ENCODE assay signal across 8 mouse cellular contexts in the genomic region with DNA sequence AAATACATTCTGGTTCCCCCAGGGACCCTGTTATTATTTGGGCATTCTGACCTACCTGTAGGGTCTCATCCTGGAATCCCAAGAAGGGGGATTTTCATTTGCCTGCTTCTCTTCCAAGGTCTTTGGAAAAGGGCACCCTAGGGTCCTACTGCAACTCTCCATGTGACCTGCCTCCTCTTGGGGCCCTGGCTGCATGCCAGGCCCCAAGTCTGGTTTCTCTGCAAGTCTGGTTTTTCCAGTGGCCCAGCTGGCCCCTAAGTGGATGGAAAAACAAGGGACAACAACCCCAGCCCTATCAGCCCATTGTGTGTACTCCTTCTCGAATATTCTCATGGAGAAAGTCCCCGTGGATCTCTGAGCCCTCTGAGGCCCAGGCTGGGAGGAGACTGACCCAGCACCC. TPM values are rescaled to one million over a fixed set of nuclear protein-coding genes. Genes with fewer than 3 reads are reported as not detected.
DNase-seq lines count a peak whose midpoint lies in the region; ATAC-seq and TF ChIP-seq lines count a peak whose summit lies in the region.
"Had no signal": no experiment of that assay in that cellular context is flagged by ENCODE, and none has a peak within 500 bp of the region (broad histone marks: within the 10 kb centered on the region; RNA-seq: fewer than 3 reads in every experiment).

No protein-coding gene starts in this region.

- H3K27ac ChIP-seq in midbrain, embryonic 10.5 days (replicated peaks) = no peak overlapping the region; the same call in 1 of the 2 replicates
- no peak overlapping the region for H3K27ac ChIP-seq in midbrain, embryonic 16.5 days (ENCODE audit: low read length)
- no peak overlapping the region for H3K27ac ChIP-seq in forebrain, embryonic 15.5 days (replicated peaks)
- H3K27ac ChIP-seq in limb, embryonic 14.5 days (replicated peaks; ENCODE audit: low read depth, low read length) = no peak overlapping the region
- H3K27ac ChIP-seq in stomach, embryonic 16.5 days (ENCODE audit: low read length) = peak overlapping the region; percentile 76

- peaks cover 40% of the 10 kb centered on the region for H3K4me1 ChIP-seq in midbrain, embryonic 10.5 days
- H3K4me1 ChIP-seq in midbrain, embryonic 16.5 days (ENCODE audit: control insufficient read depth, insufficient read depth, low read length) = peaks cover 8% of the 10 kb centered on the region; the same call in 1 of the 2 replicates
- peaks cover 15% of the 10 kb centered on the region for H3K4me1 ChIP-seq in forebrain, embryonic 15.5 days
- peaks cover 10% of the 10 kb centered on the region for H3K4me1 ChIP-seq in limb, embryonic 14.5 days (ENCODE audit: control insufficient read depth, insufficient read depth, low read length)
- peaks cover 27% of the 10 kb centered on the region for H3K4me1 ChIP-seq in stomach, embryonic 16.5 days (ENCODE audit: control insufficient read depth, insufficient read depth, low read length)

- no peak for DNase-seq in midbrain, embryonic 10.5 days (ENCODE audit: low spot score)
- DNase-seq in limb, embryonic 14.5 days (ENCODE audit: low spot score) = no peak
- DNase-seq in gastrocnemius, postnatal 25 days = no peak
- DNase-seq in adrenal gland, postnatal 10 days = no peak
- DNase-seq: retina, postnatal 1 day had no signal

- H3K4me3 ChIP-seq in midbrain, embryonic 10.5 days = peak overlapping the region; percentile 62
- no peak overlapping the region for H3K4me3 ChIP-seq in midbrain, embryonic 16.5 days (ENCODE audit: low read depth, low read length)
- H3K4me3 ChIP-seq in forebrain, embryonic 15.5 days = peak overlapping the region; percentile 51; the same call in 1 of the 2 replicates
- no peak overlapping the region for H3K4me3 ChIP-seq in limb, embryonic 14.5 days (replicated peaks; ENCODE audit: low read length)
- H3K4me3 ChIP-seq in stomach, embryonic 16.5 days (replicated peaks; ENCODE audit: low read length) = peak overlapping the region; percentile 60

- peaks cover 67% of the 10 kb centered on the region for H3K27me3 ChIP-seq in midbrain, embryonic 10.5 days (ENCODE audit: low read depth, poor library complexity, severe bottlenecking)
- H3K27me3 ChIP-seq in midbrain, embryonic 16.5 days (ENCODE audit: control insufficient read depth, insufficient read depth, low read depth, low read length) = no peaks in the 10 kb centered on the region; the same call in 1 of the 2 replicates
- H3K27me3 ChIP-seq in forebrain, embryonic 15.5 days = peaks cover 7% of the 10 kb centered on the region; the same call in 1 of the 2 replicates
- H3K27me3 ChIP-seq in limb, embryonic 14.5 days (ENCODE audit: control insufficient read depth, insufficient read depth, low read length) = no peaks in the 10 kb centered on the region
- H3K27me3 ChIP-seq in stomach, embryonic 16.5 days (ENCODE audit: control insufficient read depth, insufficient read depth, low read length) = no peaks in the 10 kb centered on the region

- no peak for ATAC-seq in midbrain, embryonic 16.5 days
- ATAC-seq in forebrain, embryonic 15.5 days (replicated peaks) = no peak
- no peak for ATAC-seq in limb, embryonic 14.5 days (ENCODE audit: low FRiP score, low read depth)
- no peak for ATAC-seq in stomach, embryonic 16.5 days (ENCODE audit: insufficient read depth, low FRiP score)

- H3K36me3 ChIP-seq in midbrain, embryonic 10.5 days = peaks cover 5% of the 10 kb centered on the region
- no peaks in the 10 kb centered on the region for H3K36me3 ChIP-seq in midbrain, embryonic 16.5 days (ENCODE audit: control insufficient read depth, insufficient read depth, low read length)
- no peaks in the 10 kb centered on the region for H3K36me3 ChIP-seq in forebrain, embryonic 15.5 days
- H3K36me3 ChIP-seq in limb, embryonic 14.5 days (ENCODE audit: control insufficient read depth, insufficient read depth, low read length) = no peaks in the 10 kb centered on the region
- no peaks in the 10 kb centered on the region for H3K36me3 ChIP-seq in stomach, embryonic 16.5 days (ENCODE audit: control insufficient read depth, insufficient read depth, low read length)

- H3K9ac ChIP-seq in midbrain, embryonic 16.5 days (ENCODE audit: low read depth, low read length) = no peak overlapping the region
- H3K9ac ChIP-seq in forebrain, embryonic 15.5 days (replicated peaks) = no peak overlapping the region; the same call in 1 of the 2 replicates
- H3K9ac ChIP-seq in limb, embryonic 14.5 days (ENCODE audit: low read depth, low read length, severe bottlenecking) = no peak overlapping the region
- H3K9ac ChIP-seq in stomach, embryonic 16.5 days (ENCODE audit: low read length) = peak overlapping the region; percentile 74

- TF ChIP-seq POLR2A in limb, embryonic 14.5 days (IDR thresholded peaks at IDR 0.05; ENCODE audit: borderline replicate concordance, extremely low read depth, insufficient read depth, insufficient read length) = no peak

- H3K9me3 ChIP-seq in midbrain, embryonic 10.5 days (replicated peaks) = no peaks in the 10 kb centered on the region
- no peaks in the 10 kb centered on the region for H3K9me3 ChIP-seq in midbrain, embryonic 16.5 days (replicated peaks; ENCODE audit: control insufficient read depth, low read length, poor library complexity, severe bottlenecking)
- no peaks in the 10 kb centered on the region for H3K9me3 ChIP-seq in forebrain, embryonic 15.5 days
- H3K9me3 ChIP-seq in limb, embryonic 14.5 days (ENCODE audit: control insufficient read depth, low read length) = no peaks in the 10 kb centered on the region
- no peaks in the 10 kb centered on the region for H3K9me3 ChIP-seq in stomach, embryonic 16.5 days (replicated peaks; ENCODE audit: control insufficient read depth, low read length)

- H3K4me2 ChIP-seq in midbrain, embryonic 16.5 days (ENCODE audit: low read length) = no peak overlapping the region
- H3K4me2 ChIP-seq in forebrain, embryonic 15.5 days (replicated peaks) = peak overlapping the region; percentile 85; the same call in 1 of the 2 replicates
- H3K4me2 ChIP-seq in limb, embryonic 14.5 days (replicated peaks; ENCODE audit: low read depth, low read length, severe bottlenecking) = 0 out of 2 replicates have a peak overlapping the region, but pooled peaks have one; percentile 1
- peak overlapping the region; percentile 97 for H3K4me2 ChIP-seq in stomach, embryonic 16.5 days (ENCODE audit: low read depth, low read length)

- WGBS in midbrain, embryonic 10.5 days = 87% methylated on average over 2 of the region's 2 CpGs
- WGBS in midbrain, embryonic 16.5 days = 66% methylated on average over 2 of the region's 2 CpGs
- 76% methylated on average over 2 of the region's 2 CpGs for WGBS in forebrain, embryonic 15.5 days
- WGBS in limb, embryonic 14.5 days = 77% methylated on average over 2 of the region's 2 CpGs
- 48% methylated on average over 2 of the region's 2 CpGs for WGBS in stomach, embryonic 16.5 days

RNA-seq across cellular contexts. Expression of gene Reep6, which starts 1.1 kb away (rescaled TPM):
- polyA plus RNA-seq in midbrain, embryonic 10.5 days (2016; fragmentation: Nextera tagmentation; extraction: Ambion mirVana) = 9.1 and 11.5 TPM in 2 replicates
- polyA plus RNA-seq in midbrain, embryonic 16.5 days (2015; fragmentation: Nextera tagmentation; extraction: Ambion mirVana) = 6.0 and 8.6 TPM in 2 replicates
- 2.6 and 2.9 TPM in 2 replicates for polyA plus RNA-seq in forebrain, embryonic 15.5 days (2015; fragmentation: Nextera tagmentation; extraction: Ambion mirVana)
- 3.9 TPM in 2 replicates for polyA plus RNA-seq in limb, embryonic 14.5 days (2012; rRNA removed)
- polyA plus RNA-seq in limb, embryonic 14.5 days (2014; fragmentation: Nextera tagmentation; extraction: Ambion mirVana) = 9.9 and 10.5 TPM in 2 replicates
- polyA plus RNA-seq in stomach, embryonic 16.5 days (2015; fragmentation: Nextera tagmentation; extraction: Ambion mirVana) = 45.2 and 51.1 TPM in 2 replicates
- 1 to 10 TPM; 1.1 to 2.8 TPM for total RNA-seq in gastrocnemius, postnatal 25 days (2021)
- total RNA-seq in adrenal gland, postnatal 10 days (2021) = 10 to 100 TPM; 38.4 to 61.8 TPM

RNA-seq across cellular contexts. Expression of gene Pcsk4, which starts 1.6 kb away (rescaled TPM):
- polyA plus RNA-seq in midbrain, embryonic 10.5 days (2016; fragmentation: Nextera tagmentation; extraction: Ambion mirVana) = 3.3 and 4.2 TPM in 2 replicates
- polyA plus RNA-seq in midbrain, embryonic 16.5 days (2015; fragmentation: Nextera tagmentation; extraction: Ambion mirVana) = 5.6 and 6.5 TPM in 2 replicates
- polyA plus RNA-seq in forebrain, embryonic 15.5 days (2015; fragmentation: Nextera tagmentation; extraction: Ambion mirVana) = 2.5 and 2.6 TPM in 2 replicates
- 7.8 and 10.7 TPM in 2 replicates for polyA plus RNA-seq in limb, embryonic 14.5 days (2012; rRNA removed)
- 4.2 and 5.9 TPM in 2 replicates for polyA plus RNA-seq in limb, embryonic 14.5 days (2014; fragmentation: Nextera tagmentation; extraction: Ambion mirVana)
- 3.7 and 4.4 TPM in 2 replicates for polyA plus RNA-seq in stomach, embryonic 16.5 days (2015; fragmentation: Nextera tagmentation; extraction: Ambion mirVana)
- 1 to 10 TPM in 1 of 2 experiments, under 1 TPM in 1; 0.84 to 1.1 TPM for total RNA-seq in gastrocnemius, postnatal 25 days (2021)
- total RNA-seq in adrenal gland, postnatal 10 days (2021) = 1 to 10 TPM; 4.1 to 7.6 TPM

RNA-seq across cellular contexts. Expression of gene 2310011J03Rik, which starts 10.6 kb away (rescaled TPM):
- polyA plus RNA-seq in midbrain, embryonic 10.5 days (2016; fragmentation: Nextera tagmentation; extraction: Ambion mirVana) = 57.3 TPM in 2 replicates
- 21.9 and 26.7 TPM in 2 replicates for polyA plus RNA-seq in midbrain, embryonic 16.5 days (2015; fragmentation: Nextera tagmentation; extraction: Ambion mirVana)
- polyA plus RNA-seq in forebrain, embryonic 15.5 days (2015; fragmentation: Nextera tagmentation; extraction: Ambion mirVana) = 36.9 and 38.1 TPM in 2 replicates
- 45.1 and 46.7 TPM in 2 replicates for polyA plus RNA-seq in limb, embryonic 14.5 days (2012; rRNA removed)
- 45.1 and 46.1 TPM in 2 replicates for polyA plus RNA-seq in limb, embryonic 14.5 days (2014; fragmentation: Nextera tagmentation; extraction: Ambion mirVana)
- 46.6 and 48.1 TPM in 2 replicates for polyA plus RNA-seq in stomach, embryonic 16.5 days (2015; fragmentation: Nextera tagmentation; extraction: Ambion mirVana)
- total RNA-seq in gastrocnemius, postnatal 25 days (2021) = 1 to 10 TPM; 6.5 to 7.0 TPM
- 10 to 100 TPM; 24.0 to 26.7 TPM for total RNA-seq in adrenal gland, postnatal 10 days (2021)

RNA-seq across cellular contexts. Expression of gene Adamtsl5, which starts 17.3 kb away (rescaled TPM):
- polyA plus RNA-seq in midbrain, embryonic 10.5 days (2016; fragmentation: Nextera tagmentation; extraction: Ambion mirVana) = 0.48 and 0.91 TPM in 2 replicates
- polyA plus RNA-seq in midbrain, embryonic 16.5 days (2015; fragmentation: Nextera tagmentation; extraction: Ambion mirVana) = 0.38 and 0.40 TPM in 2 replicates
- 0.32 and 0.61 TPM in 2 replicates for polyA plus RNA-seq in forebrain, embryonic 15.5 days (2015; fragmentation: Nextera tagmentation; extraction: Ambion mirVana)
- 16.5 and 21.9 TPM in 2 replicates for polyA plus RNA-seq in limb, embryonic 14.5 days (2012; rRNA removed)
- 6.5 and 6.7 TPM in 2 replicates for polyA plus RNA-seq in limb, embryonic 14.5 days (2014; fragmentation: Nextera tagmentation; extraction: Ambion mirVana)
- 22.0 and 24.0 TPM in 2 replicates for polyA plus RNA-seq in stomach, embryonic 16.5 days (2015; fragmentation: Nextera tagmentation; extraction: Ambion mirVana)
- total RNA-seq in gastrocnemius, postnatal 25 days (2021) = 10 to 100 TPM; 38.8 to 70.8 TPM
- total RNA-seq in adrenal gland, postnatal 10 days (2021) = 10 to 100 TPM in 1 of 2 experiments, 1 to 10 TPM in 1; 7.6 to 18.7 TPM

RNA-seq across cellular contexts. Expression of gene Plk5, which starts 25.4 kb away (rescaled TPM):
- polyA plus RNA-seq in midbrain, embryonic 10.5 days (2016; fragmentation: Nextera tagmentation; extraction: Ambion mirVana) = 0.12 and 0.32 TPM in 2 replicates
- 9.6 and 11.0 TPM in 2 replicates for polyA plus RNA-seq in midbrain, embryonic 16.5 days (2015; fragmentation: Nextera tagmentation; extraction: Ambion mirVana)
- 2.2 and 2.7 TPM in 2 replicates for polyA plus RNA-seq in forebrain, embryonic 15.5 days (2015; fragmentation: Nextera tagmentation; extraction: Ambion mirVana)
- polyA plus RNA-seq in limb, embryonic 14.5 days (2012; rRNA removed) = 1.8 and 1.9 TPM in 2 replicates
- 0.48 and 0.88 TPM in 2 replicates for polyA plus RNA-seq in limb, embryonic 14.5 days (2014; fragmentation: Nextera tagmentation; extraction: Ambion mirVana)
- 0.14 and 0.61 TPM in 2 replicates for polyA plus RNA-seq in stomach, embryonic 16.5 days (2015; fragmentation: Nextera tagmentation; extraction: Ambion mirVana)
- total RNA-seq in gastrocnemius, postnatal 25 days (2021) = under 1 TPM; 0.13 TPM
- total RNA-seq in adrenal gland, postnatal 10 days (2021) = under 1 TPM in 1 of 2 experiments, not detected in 1; 0.12 TPM

Comparison
In these comparisons a context has a peak if more than half of its experiments do, and no peak if none do; other contexts are left out.
1. H3K4me3 ChIP-seq: peak in midbrain, embryonic 10.5 days (single experiment), forebrain, embryonic 15.5 days (single experiment) and stomach, embryonic 16.5 days (single experiment); none in midbrain, embryonic 16.5 days (single experiment) and limb, embryonic 14.5 days (single experiment).